Mouse (Mus musculus) spleen, embryonic (tissue): ENCODE measurements around the gene Hoxb7.

Source experiments
- CTCF ChIA-PET: fragments of 350-600 bp; sonication (Branson Sonifier 250); formaldehyde crosslinking; loops from one replicate; lab custom pipeline; 2022; lab: Charles Lee

Gene Hoxb7

GRCm38 (mm10) chr11:96311097-96311496, 24.7 kb downstream of the Hoxb7 start:
- CTCF ChIA-PET = interaction anchor here (0.6 kb wide), 1 partner anchor 236 kb away, joined by 3 read pairs; no protein-coding TSS in a partner anchor

- CTCF ChIA-PET = interaction anchor here (0.6 to 0.7 kb wide), 2 partner anchors 235 to 602 kb away, joined by 3 to 14 read pairs; no protein-coding TSS in a partner anchor
These were observed 25.3 kb downstream of the Hoxb7 start for GRCm38 (mm10) chr11:96311520-96312417.

GRCm38 (mm10) chr11:96313134-96313533, 26.7 kb downstream of the Hoxb7 start:
- CTCF ChIA-PET = interaction anchor here (0.6 to 0.8 kb wide), 2 partner anchors 9 to 71 kb away, joined by 3 read pairs; no protein-coding TSS in a partner anchor

- CTCF ChIA-PET = interaction anchor here (0.6 kb wide), 4 partner anchors 72 to 1155 kb away, joined by 3 to 10 read pairs (median 6); no protein-coding TSS in a partner anchor
These were observed 27.5 kb downstream of the Hoxb7 start for GRCm38 (mm10) chr11:96313806-96314428.

GRCm38 (mm10) chr11:96314671-96315343, 28.4 kb downstream of the Hoxb7 start:
- CTCF ChIA-PET = interaction anchor here (0.6 kb wide), 1 partner anchor 71 kb away, joined by 10 read pairs; no protein-coding TSS in a partner anchor

GRCm38 (mm10) chr11:96315344-96315681, 28.9 kb downstream of the Hoxb7 start:
- CTCF ChIA-PET = no interaction called here

GRCm38 (mm10) chr11:96316696-96317607, 30.5 kb downstream of the Hoxb7 start:
- CTCF ChIA-PET = no interaction called here

- CTCF ChIA-PET = no interaction called here
These were observed 31.4 kb downstream of the Hoxb7 start, which contains the start of gene Hoxb4 for GRCm38 (mm10) chr11:96317608-96318367. Hoxb4 (plus strand) TSS chr11:96318267.

GRCm38 (mm10) chr11:96318368-96319070, 32.1 kb downstream of the Hoxb7 start:
- CTCF ChIA-PET = no interaction called here

- CTCF ChIA-PET = interaction anchor here (0.7 kb wide), 1 partner anchor 568 kb away, joined by 5 read pairs; no protein-coding TSS in a partner anchor
These were observed 32.9 kb downstream of the Hoxb7 start for GRCm38 (mm10) chr11:96319071-96319902.

- CTCF ChIA-PET = interaction anchor here (0.7 kb wide), 1 partner anchor 569 kb away, joined by 5 read pairs; no protein-coding TSS in a partner anchor
These were observed 33.5 kb downstream of the Hoxb7 start for GRCm38 (mm10) chr11:96319910-96320309.

GRCm38 (mm10) chr11:96320688-96321087, 34.3 kb downstream of the Hoxb7 start:
- CTCF ChIA-PET = interaction anchor here (0.7 kb wide), 1 partner anchor 378 kb away, joined by 5 read pairs; no protein-coding TSS in a partner anchor

- CTCF ChIA-PET = no interaction called here
These were observed 35.4 kb downstream of the Hoxb7 start for GRCm38 (mm10) chr11:96321846-96322245.

- CTCF ChIA-PET = no interaction called here
These were observed 36.3 kb downstream of the Hoxb7 start for GRCm38 (mm10) chr11:96322738-96323137.

- CTCF ChIA-PET = no interaction called here
These were observed 36.7 kb downstream of the Hoxb7 start, which contains the start of gene Hoxb3 for GRCm38 (mm10) chr11:96323154-96323553. Hoxb3 (plus strand) TSS chr11:96323326.

- CTCF ChIA-PET = interaction anchor here (0.6 kb wide), 2 partner anchors 223 to 543 kb away, joined by 3 to 4 read pairs; no protein-coding TSS in a partner anchor
These were observed 37.7 kb downstream of the Hoxb7 start for GRCm38 (mm10) chr11:96324125-96324524.

GRCm38 (mm10) chr11:96324965-96325364, 38.5 kb downstream of the Hoxb7 start:
- CTCF ChIA-PET = no interaction called here

- CTCF ChIA-PET = no interaction called here
These were observed 39.4 kb downstream of the Hoxb7 start for GRCm38 (mm10) chr11:96325747-96326212.
